Mouse (Mus musculus) lung, postnatal 0 days (tissue): ENCODE data around the gene Ppp2r5a.

Experiments used
- CTCF ChIP-seq: IDR thresholded peaks from 2 replicates; pipeline ENCODE4 v1.5.1; 2016; ENCODE audit warnings: antibody characterized with exemption, mild to moderate bottlenecking
- EP300 ChIP-seq: IDR thresholded peaks from 2 replicates; pipeline ENCODE4 v1.6.1; 2016; ENCODE audit warnings: antibody characterized with exemption, mild to moderate bottlenecking, control low read depth

DNA sequence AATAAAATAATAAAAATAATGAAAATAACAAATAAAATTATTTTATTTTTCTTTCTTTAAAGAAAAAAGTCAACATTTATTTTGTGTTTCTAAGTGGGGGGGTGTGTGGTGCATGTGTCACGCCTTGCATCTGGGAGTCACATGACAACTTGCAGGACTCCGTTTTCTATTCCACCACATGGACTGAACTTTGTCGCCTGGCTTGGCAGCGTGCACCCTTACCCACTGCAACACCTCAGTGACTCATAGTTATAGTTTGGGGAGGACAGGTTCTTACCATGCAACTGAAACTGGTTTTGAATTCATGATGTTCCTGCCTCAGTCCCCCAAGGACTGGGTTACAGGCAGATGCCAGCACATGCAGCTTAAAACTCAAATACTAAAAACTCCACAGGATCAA lies 34.9 kb downstream of the Ppp2r5a start:
- TF ChIP-seq CTCF (no peak), EP300 (no peak)
